Mouse (Mus musculus) neural tube, embryonic 12.5 days (tissue): Measurements from ENCODE around the gene Serpina3c. TPM values are rescaled to one million over a fixed set of nuclear protein-coding genes. Genes with fewer than 3 reads are reported as not detected.
"Not testable (repeated sequence)": the region's sequence is repeated elsewhere in the genome, so short reads cannot be mapped to it uniquely, and the experiment has no call there.

Experiments
- ATAC-seq: fragments of 200-750 bp; cut with Nextera tagmentation; 2 replicates; pipeline ENCODE4 v1.8.0; 2017; ENCODE audit warnings: low read depth, mild to moderate bottlenecking, moderate TSS enrichment, moderate library complexity; ENCODE audit not compliant: low FRiP score
- H3K27ac ChIP-seq: fragments of 300-500 bp; sonication (generic); 2 replicates; pipeline ENCODE4 v1.5.1; 2016
- H3K27me3 ChIP-seq: fragments of 300-500 bp; sonication (generic); replicated peaks from 2 replicates; pipeline ENCODE4 v1.6.1; 2016; ENCODE audit warnings: mild to moderate bottlenecking
- H3K36me3 ChIP-seq: fragments of 300-500 bp; sonication (generic); 2 replicates; pipeline ENCODE4 v1.6.1; 2016; ENCODE audit warnings: mild to moderate bottlenecking
- H3K4me1 ChIP-seq: fragments of 300-500 bp; sonication (generic); 2 replicates; pipeline ENCODE4 v1.6.1; 2016
- H3K4me2 ChIP-seq: fragments of 300-500 bp; sonication (generic); replicated peaks from 2 replicates; pipeline ENCODE4 v1.6.1; 2016; ENCODE audit warnings: mild to moderate bottlenecking
- H3K4me3 ChIP-seq: fragments of 300-500 bp; sonication (generic); 2 replicates; pipeline ENCODE4 v1.5.1; 2016
- H3K9ac ChIP-seq: fragments of 300-500 bp; sonication (generic); 2 replicates; pipeline ENCODE4 v1.6.1; 2016; ENCODE audit warnings: mild to moderate bottlenecking
- H3K9me3 ChIP-seq: fragments of 300-500 bp; sonication (generic); 2 replicates; pipeline ENCODE4 v1.6.1; 2016; ENCODE audit warnings: mild to moderate bottlenecking
- WGBS: fragments of 180-500 bp; shearing (Covaris S2); methylation state at CpG from one replicate; pipeline ENCODE4 v1.1.7; 2016; 5-methylcytosine and 5-hydroxymethylcytosine counted together
- polyA plus RNA-seq: library from polyadenylated mRNA; unstranded; fragments of >200 nt; fragmentation: Nextera tagmentation; extraction: Ambion mirVana; gene quantifications from 2 replicates; pipeline ENCODE4 v1.2.1, GENCODE M21; 2016

The Serpina3c gene
- polyA plus RNA-seq, 1 experiment from 2014 or later: not detected

GRCm38 (mm10) chr12:104142427-104142826, 11.2 kb downstream of the Serpina3c start:
- WGBS: 53% methylated on average over 1 of the region's 1 CpGs
- ATAC-seq: no peak

DNA sequence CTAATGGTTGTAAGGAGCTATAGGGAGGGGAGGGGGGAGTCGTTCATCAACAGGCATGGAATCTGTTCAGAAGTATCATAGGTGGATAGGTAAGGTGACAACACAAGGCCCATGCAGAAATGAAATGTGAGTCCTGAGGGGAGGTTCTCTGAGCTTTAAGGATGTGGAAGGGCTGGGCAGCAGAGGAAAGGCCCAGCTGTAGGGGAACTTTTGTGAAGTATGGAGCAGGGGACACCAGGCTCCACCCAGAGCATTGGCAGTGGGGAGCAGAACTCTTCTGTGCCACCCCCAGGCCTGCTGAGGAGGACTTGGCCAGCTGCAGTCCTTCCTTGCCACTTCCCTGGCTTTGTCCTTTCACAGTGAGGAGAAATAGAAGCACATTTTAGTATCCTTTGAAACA, 12.2 kb downstream of the Serpina3c start:
- Histone ChIP-seq H3K4me1 (no peaks in the 10 kb centered on the region), H3K4me2 (no peak overlapping the region), H3K27me3 (no peaks in the 10 kb centered on the region), H3K9me3 (no peaks in the 10 kb centered on the region), H3K27ac (no peak overlapping the region), H3K36me3 (no peaks in the 10 kb centered on the region), H3K4me3 (no peak overlapping the region), H3K9ac (no peak overlapping the region)
- no peak for ATAC-seq
- WGBS: 80% methylated on average over 1 of the region's 1 CpGs

More at GRCm38 (mm10) chr12:104142427-104142826, 11.2 kb downstream of the Serpina3c start:
- Histone ChIP-seq H3K27ac (no peak overlapping the region), H3K4me2 (no peak overlapping the region), H3K4me1 (no peaks in the 10 kb centered on the region), H3K9ac (no peak overlapping the region), H3K4me3 (no peak overlapping the region), H3K27me3 (no peaks in the 10 kb centered on the region), H3K9me3 (no peaks in the 10 kb centered on the region), H3K36me3 (no peaks in the 10 kb centered on the region)

GRCm38 (mm10) chr12:104140543-104141103, 13.0 kb downstream of the Serpina3c start:
- Histone ChIP-seq H3K9ac (no peak overlapping the region), H3K4me3 (no peak overlapping the region), H3K36me3 (no peaks in the 10 kb centered on the region), H3K4me1 (no peaks in the 10 kb centered on the region), H3K4me2 (no peak overlapping the region), H3K27me3 (no peaks in the 10 kb centered on the region), H3K27ac (no peak overlapping the region), H3K9me3 (no peaks in the 10 kb centered on the region)
- 92% methylated on average over 4 of the region's 4 CpGs for WGBS
- ATAC-seq: no peak

DNA sequence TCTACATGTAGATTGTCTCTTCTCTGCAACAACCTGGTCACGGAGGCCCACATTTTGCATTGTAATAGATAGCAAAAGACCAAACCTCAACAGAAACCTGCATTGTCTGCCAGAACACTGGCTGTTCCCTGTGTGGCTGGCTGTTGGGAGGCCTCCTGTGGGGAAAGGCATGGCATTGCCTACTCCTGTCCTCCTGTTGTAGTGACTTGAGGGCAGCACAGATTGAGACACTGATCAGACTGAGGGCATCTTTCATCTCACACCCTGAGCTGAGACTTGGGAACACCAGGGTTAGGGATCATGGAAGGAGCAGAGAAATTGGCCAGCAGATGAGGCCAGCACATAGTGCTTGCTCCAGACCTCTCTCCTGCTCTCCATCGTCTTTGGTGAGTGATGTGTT, 15.5 kb downstream of the Serpina3c start:
- Histone ChIP-seq H3K4me3 (no peak overlapping the region), H3K4me2 (no peak overlapping the region), H3K9ac (no peak overlapping the region), H3K27ac (no peak overlapping the region), H3K4me1 (no peaks in the 10 kb centered on the region), H3K27me3 (no peaks in the 10 kb centered on the region), H3K9me3 (no peaks in the 10 kb centered on the region), H3K36me3 (no peaks in the 10 kb centered on the region)
- 86% methylated on average over 2 of the region's 2 CpGs for WGBS
- no peak for ATAC-seq

GRCm38 (mm10) chr12:104131041-104131440, 22.6 kb downstream of the Serpina3c start:
- no peak for ATAC-seq
- H3K36me3 ChIP-seq: no peaks in the 10 kb centered on the region

DNA sequence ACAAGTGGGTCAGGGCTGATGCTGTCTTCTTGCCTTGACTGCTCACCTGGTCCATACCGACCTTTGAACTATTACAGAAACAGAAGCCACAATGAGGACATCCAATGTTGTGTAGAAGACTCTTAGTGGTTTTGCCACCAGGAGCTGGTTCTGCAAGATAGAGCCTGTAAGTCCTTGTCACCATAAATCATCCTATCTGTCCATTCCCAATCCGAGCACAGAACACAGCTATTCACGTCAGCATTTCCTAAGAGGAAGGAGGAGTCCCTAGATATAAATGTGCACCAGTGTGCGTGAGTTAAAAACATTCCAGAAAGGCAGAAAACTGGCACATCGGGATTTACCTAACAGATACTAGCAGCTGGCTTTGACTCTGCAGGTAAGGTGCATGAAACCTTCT, 26.0 kb downstream of the Serpina3c start, which contains the start of gene Serpina3b:
Gene Serpina3b (plus strand): TSS at position 301 of the 400 bp plus-strand sequence.
- no peaks in the 10 kb centered on the region for H3K4me1 ChIP-seq
- no peak within 1 kb of the TSS for H3K4me3 ChIP-seq
- no peaks in the 10 kb centered on the region for H3K27me3 ChIP-seq
- ATAC-seq: no peak
- H3K27ac ChIP-seq: no peak within 1 kb of the TSS
- H3K36me3 ChIP-seq: no peaks in the 10 kb centered on the region
- WGBS: 86% methylated on average over 5 of the region's 5 CpGs
- H3K4me2 ChIP-seq: no peak within 1 kb of the TSS
- H3K9ac ChIP-seq: no peak within 1 kb of the TSS
- no peaks in the 10 kb centered on the region for H3K9me3 ChIP-seq

More at GRCm38 (mm10) chr12:104131041-104131440, 22.6 kb downstream of the Serpina3c start:
- Histone ChIP-seq H3K27ac (no peak overlapping the region), H3K9ac (no peak overlapping the region), H3K4me2 (no peak overlapping the region), H3K4me1 (no peaks in the 10 kb centered on the region), H3K27me3 (no peaks in the 10 kb centered on the region), H3K9me3 (no peaks in the 10 kb centered on the region), H3K4me3 (no peak overlapping the region)

DNA sequence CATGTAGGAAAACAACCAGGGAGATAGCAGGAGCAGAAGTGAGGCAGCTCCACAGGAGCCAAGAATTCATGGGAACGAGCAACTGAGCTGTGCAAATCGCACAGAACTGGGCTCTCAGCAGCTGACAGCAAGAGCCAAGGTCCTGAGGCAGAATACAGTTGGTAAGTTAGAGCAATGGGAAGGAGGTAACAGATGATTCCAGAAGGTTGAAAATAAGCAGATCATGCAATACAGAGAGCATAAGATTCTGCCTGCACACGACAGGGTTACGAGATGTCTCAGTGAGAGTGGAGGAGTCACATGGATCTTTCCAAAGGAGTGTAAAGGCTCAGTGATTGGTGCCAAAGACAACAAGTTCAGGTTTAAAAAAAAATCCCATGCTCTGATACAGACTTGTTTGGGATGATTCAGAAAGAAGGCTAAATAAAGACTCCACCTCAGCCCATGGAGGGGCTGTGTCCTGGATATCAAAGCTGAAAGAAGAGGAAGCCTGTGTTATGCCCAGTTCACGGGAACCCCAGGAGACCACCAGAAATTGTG, 28.6 kb downstream of the Serpina3c start:
- H3K4me2 ChIP-seq: no peak overlapping the region
- no peak overlapping the region for H3K27ac ChIP-seq
- no peaks in the 10 kb centered on the region for H3K4me1 ChIP-seq
- no peak for ATAC-seq
- H3K9me3 ChIP-seq: no peaks in the 10 kb centered on the region
- no peak overlapping the region for H3K9ac ChIP-seq
- H3K27me3 ChIP-seq: no peaks in the 10 kb centered on the region
- H3K36me3 ChIP-seq: no peaks in the 10 kb centered on the region
- WGBS: 84% methylated on average over 5 of the region's 5 CpGs
- H3K4me3 ChIP-seq: no peak overlapping the region

- Histone ChIP-seq H3K36me3 (no peaks in the 10 kb centered on the region), H3K4me2 (no peak overlapping the region), H3K9me3 (no peaks in the 10 kb centered on the region), H3K27ac (no peak overlapping the region), H3K9ac (no peak overlapping the region), H3K4me3 (no peak overlapping the region), H3K27me3 (no peaks in the 10 kb centered on the region), H3K4me1 (no peaks in the 10 kb centered on the region)
- WGBS: 80% methylated on average over 2 of the region's 2 CpGs
- ATAC-seq: no peak
These were observed 29.7 kb downstream of the Serpina3c start for GRCm38 (mm10) chr12:104123996-104124395.

DNA sequence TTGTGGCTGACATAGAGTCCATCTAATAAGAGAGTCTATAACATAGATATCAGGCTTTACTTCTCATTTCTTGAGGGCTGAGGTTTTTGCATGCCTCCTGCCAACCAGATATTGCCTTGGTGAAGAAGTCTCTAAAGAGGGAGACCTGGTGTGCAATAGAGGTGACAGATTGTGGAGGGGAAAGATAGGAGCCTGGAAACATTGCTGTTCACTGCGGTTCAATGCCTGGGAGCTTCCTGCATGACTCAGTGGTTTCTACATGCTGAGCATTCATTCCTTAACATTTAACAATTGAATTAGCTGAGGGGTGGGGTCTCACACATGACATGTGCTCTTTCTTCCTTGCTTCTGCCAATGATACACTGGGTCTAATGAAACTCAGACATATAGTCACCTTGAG, 30.6 kb downstream of the Serpina3c start:
- WGBS: 78% methylated on average over 1 of the region's 1 CpGs
- no peak overlapping the region for H3K9ac ChIP-seq
- H3K27ac ChIP-seq: no peak overlapping the region
- no peaks in the 10 kb centered on the region for H3K4me1 ChIP-seq
- ATAC-seq: no peak
- no peak overlapping the region for H3K4me2 ChIP-seq
- H3K27me3 ChIP-seq: no peaks in the 10 kb centered on the region
- H3K4me3 ChIP-seq: no peak overlapping the region
- no peaks in the 10 kb centered on the region for H3K9me3 ChIP-seq
- H3K36me3 ChIP-seq: no peaks in the 10 kb centered on the region

- H3K9me3 ChIP-seq: no peaks in the 10 kb centered on the region
- no peak overlapping the region for H3K4me3 ChIP-seq
- no peak overlapping the region for H3K9ac ChIP-seq
- ATAC-seq: no peak
- WGBS: 73% methylated on average over 3 of the region's 3 CpGs
- no peaks in the 10 kb centered on the region for H3K36me3 ChIP-seq
- no peak overlapping the region for H3K4me2 ChIP-seq
- no peaks in the 10 kb centered on the region for H3K4me1 ChIP-seq
- no peaks in the 10 kb centered on the region for H3K27me3 ChIP-seq
- H3K27ac ChIP-seq: no peak overlapping the region
These were observed 38.6 kb downstream of the Serpina3c start for GRCm38 (mm10) chr12:104114921-104115579.

DNA sequence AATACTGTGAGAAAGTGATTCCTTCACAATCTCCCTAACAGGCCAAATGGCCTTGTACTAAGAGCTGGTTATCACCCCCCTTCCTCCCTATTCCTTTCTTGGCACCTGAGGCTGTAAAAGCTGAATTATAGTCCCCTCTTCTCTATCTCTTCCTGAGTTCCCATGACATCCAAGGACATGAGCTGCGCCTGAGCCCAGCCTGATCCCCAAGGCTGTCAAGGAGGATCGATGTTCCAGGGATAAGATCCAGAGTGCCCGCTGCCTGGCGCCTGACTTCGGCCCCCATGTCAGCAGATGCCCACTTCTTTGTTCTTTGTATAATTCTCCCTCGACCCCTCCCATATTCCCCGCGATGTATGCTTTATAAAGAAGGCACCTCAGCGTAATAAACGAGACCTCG, 41.3 kb downstream of the Serpina3c start, which contains the start of gene Serpina3a:
Gene Serpina3a (plus strand): TSS at position 392 of the 400 bp plus-strand sequence.
- not testable (repeated sequence) for H3K9me3 ChIP-seq, H3K4me1 ChIP-seq, H3K4me3 ChIP-seq, H3K36me3 ChIP-seq, ATAC-seq, H3K27me3 ChIP-seq, H3K9ac ChIP-seq, H3K27ac ChIP-seq, H3K4me2 ChIP-seq
- 86% methylated on average over 11 of the region's 11 CpGs for WGBS

DNA sequence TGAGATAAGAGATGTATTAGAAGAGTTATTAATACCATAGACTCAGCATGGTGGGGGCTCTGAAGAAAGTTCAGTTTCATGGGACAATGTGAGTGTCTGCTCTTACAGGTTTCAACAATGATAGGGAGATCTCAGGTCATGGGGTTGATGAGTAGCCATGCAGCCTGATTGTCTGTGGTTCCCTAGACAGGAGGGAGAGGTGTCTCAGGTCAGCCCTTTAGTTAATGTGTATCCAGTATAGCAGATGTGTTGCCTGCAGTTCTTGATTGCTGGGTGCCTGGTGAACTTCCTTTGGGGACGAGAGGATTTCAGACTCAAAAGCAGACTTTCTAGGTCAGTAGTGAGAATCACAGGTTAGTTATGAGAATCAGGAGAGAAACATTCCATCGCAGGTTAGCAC, 45.2 kb downstream of the Serpina3c start:
- H3K9me3 ChIP-seq: no peaks in the 10 kb centered on the region
- no peak overlapping the region for H3K9ac ChIP-seq
- H3K4me3 ChIP-seq: no peak overlapping the region
- no peak overlapping the region for H3K27ac ChIP-seq
- H3K36me3 ChIP-seq: no peaks in the 10 kb centered on the region
- no peaks in the 10 kb centered on the region for H3K4me1 ChIP-seq
- no peaks in the 10 kb centered on the region for H3K27me3 ChIP-seq
- ATAC-seq: no peak
- H3K4me2 ChIP-seq: no peak overlapping the region
- 78% methylated on average over 2 of the region's 2 CpGs for WGBS

GRCm38 (mm10) chr12:104106919-104107318, 46.8 kb downstream of the Serpina3c start:
- Histone ChIP-seq H3K36me3 (no peaks in the 10 kb centered on the region), H3K9me3 (no peaks in the 10 kb centered on the region), H3K27ac (no peak overlapping the region), H3K4me1 (no peaks in the 10 kb centered on the region), H3K4me3 (no peak overlapping the region), H3K4me2 (no peak overlapping the region), H3K9ac (no peak overlapping the region), H3K27me3 (no peaks in the 10 kb centered on the region)
- no peak for ATAC-seq
